Mouse (Mus musculus) bone marrow macrophage, adult 2 months (primary cell): Measurements from ENCODE around the gene 1500015O10Rik.

Experiments
- CTCF ChIP-seq: IDR thresholded peaks from 2 replicates; pipeline ENCODE4 v1.5.1; 2012; ENCODE audit warnings: low read depth, mild to moderate bottlenecking, low read length, moderate library complexity
- POLR2A ChIP-seq: IDR thresholded peaks from 2 replicates; pipeline ENCODE4 v1.6.1; 2012; ENCODE audit warnings: mild to moderate bottlenecking, low read depth, low read length, borderline replicate concordance

GRCm38 (mm10) chr1:43738519-43738894 is 8.1 kb downstream of the 1500015O10Rik start:
- TF ChIP-seq POLR2A (no peak), CTCF (no peak)
